Mouse (Mus musculus): ENCODE measurements around the gene Cdr2l.
"Not testable (repeated sequence)": the region's sequence is repeated elsewhere in the genome, so short reads cannot be mapped to it uniquely, and the experiment has no call there.

Cdr2l gene

GRCm38 (mm10) chr11:115372015-115372414 is 9.7 kb upstream of the Cdr2l start:
- DNase-seq, result no peak

GRCm38 (mm10) chr11:115372737-115373136 is 9.0 kb upstream of the Cdr2l start:
- DNase-seq, result no peak

GRCm38 (mm10) chr11:115373805-115374694 is 7.7 kb upstream of the Cdr2l start:
- DNase-seq, result peak; percentile 70 to 82

GRCm38 (mm10) chr11:115374695-115375425 is 6.9 kb upstream of the Cdr2l start:
- DNase-seq, result no peak

GRCm38 (mm10) chr11:115376722-115377121 is 5.0 kb upstream of the Cdr2l start:
- DNase-seq, result no peak

- DNase-seq, result no peak
Observed at GRCm38 (mm10) chr11:115377254-115377653, 4.5 kb upstream of the Cdr2l start.

- DNase-seq, result no peak
Observed at GRCm38 (mm10) chr11:115377854-115378253, 3.9 kb upstream of the Cdr2l start.

GRCm38 (mm10) chr11:115381276-115381675 is 440 bp upstream of the Cdr2l start:
- no peak for DNase-seq

GRCm38 (mm10) chr11:115382891-115383290 is 1.2 kb downstream of the Cdr2l start:
- no peak for DNase-seq

GRCm38 (mm10) chr11:115383701-115384474 is 2.2 kb downstream of the Cdr2l start:
- DNase-seq, result peak in 1 of 2 experiments; percentile 25

- peak; percentile 27 to 53 for DNase-seq
Observed at GRCm38 (mm10) chr11:115384587-115384986, 2.9 kb downstream of the Cdr2l start.

- DNase-seq, result not testable (repeated sequence)
Observed at GRCm38 (mm10) chr11:115386859-115387258, 5.1 kb downstream of the Cdr2l start.

GRCm38 (mm10) chr11:115391358-115391757 is 9.6 kb downstream of the Cdr2l start:
- no peak for DNase-seq

- DNase-seq, result no peak
Observed at GRCm38 (mm10) chr11:115393721-115394325, 12.1 kb downstream of the Cdr2l start.

- DNase-seq, result no peak
Observed at GRCm38 (mm10) chr11:115398085-115398484, 16.4 kb downstream of the Cdr2l start.

- DNase-seq, result no peak
Observed at GRCm38 (mm10) chr11:115400126-115400525, 18.4 kb downstream of the Cdr2l start.

- no peak for DNase-seq
Observed at GRCm38 (mm10) chr11:115400630-115401391, 19.1 kb downstream of the Cdr2l start.

GRCm38 (mm10) chr11:115403338-115404124 is 21.8 kb downstream of the Cdr2l start, which contains the start of gene Mrpl58:
Gene Mrpl58, plus strand, starts transcription at chr11:115403752.
- DNase-seq, result peak; percentile 87 to 93

GRCm38 (mm10) chr11:115405723-115406122 is 24.0 kb downstream of the Cdr2l start:
- no peak for DNase-seq

GRCm38 (mm10) chr11:115406858-115407401 is 25.2 kb downstream of the Cdr2l start:
- DNase-seq, result no peak
